Mouse (Mus musculus) bone marrow macrophage, adult 2 months (primary cell): ENCODE measurements around the gene Slc44a3.

Experiments used
- CTCF ChIP-seq: IDR thresholded peaks from 2 replicates; pipeline ENCODE4 v1.5.1; 2012; ENCODE audit warnings: low read depth, mild to moderate bottlenecking, low read length, moderate library complexity
- POLR2A ChIP-seq: IDR thresholded peaks from 2 replicates; pipeline ENCODE4 v1.6.1; 2012; ENCODE audit warnings: mild to moderate bottlenecking, low read depth, low read length, borderline replicate concordance

GRCm38 (mm10) chr3:121493997-121494421 lies 38.2 kb downstream of the Slc44a3 start:
- TF ChIP-seq CTCF (no peak), POLR2A (no peak)
